Mouse (Mus musculus) kidney, embryonic 14.5 days (tissue): ENCODE measurements at regions not wholly inside any gene's neighbourhood (a gene's known extent, or its start where the extent isn't known, plus 50 kb on each side); places are given as distances from the start of the nearest gene placed in this dataset.

Experiments used
- ATAC-seq: fragments of 200-750 bp; cut with Nextera tagmentation; 2 replicates; pipeline ENCODE4 v1.8.0; 2017; ENCODE audit warnings: moderate number of reproducible peaks, mild to moderate bottlenecking, moderate TSS enrichment, moderate library complexity; ENCODE audit not compliant: low FRiP score, low TSS enrichment
- H3K27ac ChIP-seq: fragments of 300-500 bp; sonication (generic); 2 replicates; pipeline ENCODE4 v1.5.1; 2014; ENCODE audit warnings: low read depth, mild to moderate bottlenecking, low read length, moderate library complexity, mixed read lengths
- H3K27me3 ChIP-seq: fragments of 300-500 bp; sonication (generic); 2 replicates; pipeline ENCODE4 v1.6.1; 2014; ENCODE audit warnings: mild to moderate bottlenecking, low read length; ENCODE audit not compliant: control insufficient read depth, insufficient read depth
- H3K36me3 ChIP-seq: fragments of 300-500 bp; sonication (generic); 2 replicates; pipeline ENCODE4 v1.6.1; 2014; ENCODE audit warnings: low read length, mixed read lengths; ENCODE audit not compliant: control insufficient read depth, insufficient read depth
- H3K4me1 ChIP-seq: fragments of 300-500 bp; sonication (generic); 2 replicates; pipeline ENCODE4 v1.6.1; 2014; ENCODE audit warnings: low read length, mixed read lengths; ENCODE audit not compliant: control insufficient read depth, insufficient read depth
- H3K4me2 ChIP-seq: fragments of 300-500 bp; sonication (generic); replicated peaks from 2 replicates; pipeline ENCODE4 v1.6.1; 2014; ENCODE audit warnings: low read depth, mild to moderate bottlenecking, low read length
- H3K4me3 ChIP-seq: fragments of 300-500 bp; sonication (generic); 2 replicates; pipeline ENCODE4 v1.5.1; 2014; ENCODE audit warnings: mild to moderate bottlenecking, low read length
- H3K9ac ChIP-seq: fragments of 300-500 bp; sonication (generic); 2 replicates; pipeline ENCODE4 v1.6.1; 2014; ENCODE audit warnings: low read depth, mild to moderate bottlenecking, low read length, moderate library complexity
- H3K9me3 ChIP-seq: fragments of 300-500 bp; sonication (generic); 2 replicates; pipeline ENCODE4 v1.6.1; 2016; ENCODE audit warnings: low read length; ENCODE audit not compliant: control insufficient read depth
- WGBS: fragments of 180-500 bp; shearing (Covaris S2); extraction: QIAGEN DNeasy Blood & Tissue Kit; methylation state at CpG from one replicate; pipeline ENCODE4 v1.1.7; 2014; 5-methylcytosine and 5-hydroxymethylcytosine counted together

DNA sequence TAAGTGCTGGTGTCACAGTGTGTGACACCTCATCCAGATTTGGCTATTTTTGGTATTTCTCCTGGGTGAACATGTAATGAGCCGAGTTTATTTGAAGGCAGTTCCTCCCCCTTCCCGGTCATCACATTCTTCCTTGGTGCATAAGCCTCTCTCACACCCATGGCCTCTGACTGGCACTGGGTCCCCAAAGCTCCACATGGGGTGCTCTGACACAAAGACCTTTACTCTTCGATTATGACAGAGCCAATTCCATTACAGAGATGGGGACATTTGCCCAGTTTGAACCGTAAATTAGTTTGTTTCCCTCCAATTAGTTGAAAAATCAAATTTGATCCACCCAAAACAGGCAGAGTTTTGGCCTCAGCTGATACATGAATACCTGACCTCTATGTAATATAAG lies 171.2 kb upstream of the Camk1g start:
- Histone ChIP-seq H3K9ac (no peak overlapping the region), H3K9me3 (no peaks in the 10 kb centered on the region), H3K27ac (no peak overlapping the region), H3K36me3 (no peaks in the 10 kb centered on the region), H3K4me3 (no peak overlapping the region), H3K4me2 (no peak overlapping the region), H3K27me3 (no peaks in the 10 kb centered on the region), H3K4me1 (peaks cover 35% of the 10 kb centered on the region)
- ATAC-seq: no peak
- 85% methylated on average over 4 of the region's 4 CpGs for WGBS

DNA sequence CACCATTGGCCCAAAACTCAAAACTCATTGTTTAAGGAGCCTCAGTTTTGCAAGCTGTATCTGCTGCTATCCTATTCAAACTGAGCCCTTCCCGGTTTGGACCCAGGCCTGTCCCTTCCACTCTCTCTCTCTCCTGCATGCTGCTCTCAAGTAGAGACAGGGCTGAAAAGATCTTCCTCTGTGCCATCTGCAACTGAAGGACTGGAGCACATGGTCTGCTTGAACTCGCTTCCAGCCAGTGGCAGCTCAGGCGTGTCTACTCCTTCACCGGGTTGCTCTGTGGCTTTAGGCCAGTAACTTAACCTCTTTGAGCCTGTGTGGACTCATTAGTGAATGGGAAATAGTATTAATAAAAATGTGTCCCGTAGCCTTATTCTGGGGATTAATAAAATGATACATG lies 170.4 kb upstream of the Camk1g start:
- H3K9ac ChIP-seq: no peak overlapping the region
- H3K4me1 ChIP-seq: peaks cover 35% of the 10 kb centered on the region
- H3K36me3 ChIP-seq: no peaks in the 10 kb centered on the region
- no peaks in the 10 kb centered on the region for H3K9me3 ChIP-seq
- no peaks in the 10 kb centered on the region for H3K27me3 ChIP-seq
- WGBS: 72% methylated on average over 5 of the region's 5 CpGs
- no peak overlapping the region for H3K4me3 ChIP-seq
- ATAC-seq: no peak
- no peak overlapping the region for H3K4me2 ChIP-seq
- no peak overlapping the region; the same call in 1 of the 2 replicates for H3K27ac ChIP-seq

DNA sequence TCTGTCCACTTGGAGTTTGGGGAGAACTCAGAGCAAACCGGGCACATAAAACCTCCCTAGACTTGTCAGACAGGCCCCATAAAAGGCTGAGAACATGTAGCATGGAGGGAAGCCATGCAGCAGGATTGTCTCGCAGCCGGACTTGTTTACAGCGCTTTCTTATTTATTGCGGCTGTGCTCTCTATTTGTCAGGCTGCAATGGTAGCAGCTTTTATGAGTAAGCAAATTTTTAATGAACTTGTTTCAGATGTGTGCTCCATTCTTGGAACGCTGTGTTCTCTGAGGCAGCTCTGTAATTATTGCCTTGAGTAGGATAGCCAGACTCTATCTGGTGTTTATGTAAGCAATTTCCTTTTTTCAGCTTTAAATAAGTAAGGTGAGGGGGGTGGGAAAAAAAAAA lies 169.2 kb upstream of the Camk1g start:
- no peak overlapping the region for H3K9ac ChIP-seq
- peak overlapping the region; percentile 78 for H3K27ac ChIP-seq
- WGBS: 55% methylated on average over 6 of the region's 6 CpGs
- no peaks in the 10 kb centered on the region for H3K27me3 ChIP-seq
- H3K4me3 ChIP-seq: no peak overlapping the region
- H3K4me1 ChIP-seq: peaks cover 34% of the 10 kb centered on the region
- no peak overlapping the region for H3K4me2 ChIP-seq
- H3K36me3 ChIP-seq: no peaks in the 10 kb centered on the region
- ATAC-seq: peak; percentile 74
- no peaks in the 10 kb centered on the region for H3K9me3 ChIP-seq

DNA sequence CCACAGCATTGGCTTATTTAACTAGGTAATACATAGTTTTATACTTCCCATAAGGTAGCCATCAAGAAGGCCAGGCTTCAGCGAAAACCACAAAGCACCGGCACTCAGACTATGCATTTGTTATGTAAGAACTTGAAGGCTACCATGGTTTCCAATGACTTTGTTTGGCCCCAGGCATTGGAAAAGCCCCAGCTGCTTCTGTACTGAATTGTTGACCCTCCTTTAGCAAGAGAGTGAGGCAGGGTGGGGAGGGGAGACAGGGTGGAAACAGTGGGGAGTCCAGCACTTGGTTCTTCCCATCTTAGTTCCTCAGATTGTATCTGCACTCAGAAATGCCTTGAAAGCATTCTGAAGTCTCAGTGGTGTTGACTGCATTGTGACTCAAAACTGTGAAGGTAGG lies 168.3 kb upstream of the Camk1g start:
- no peaks in the 10 kb centered on the region for H3K27me3 ChIP-seq
- WGBS: 56% methylated on average over 2 of the region's 2 CpGs
- no peak overlapping the region; the same call in 1 of the 2 replicates for H3K27ac ChIP-seq
- H3K4me1 ChIP-seq: peaks cover 28% of the 10 kb centered on the region
- no peak overlapping the region for H3K4me3 ChIP-seq
- no peak for ATAC-seq
- H3K9ac ChIP-seq: no peak overlapping the region
- no peaks in the 10 kb centered on the region for H3K36me3 ChIP-seq
- no peak overlapping the region for H3K4me2 ChIP-seq
- H3K9me3 ChIP-seq: no peaks in the 10 kb centered on the region

DNA sequence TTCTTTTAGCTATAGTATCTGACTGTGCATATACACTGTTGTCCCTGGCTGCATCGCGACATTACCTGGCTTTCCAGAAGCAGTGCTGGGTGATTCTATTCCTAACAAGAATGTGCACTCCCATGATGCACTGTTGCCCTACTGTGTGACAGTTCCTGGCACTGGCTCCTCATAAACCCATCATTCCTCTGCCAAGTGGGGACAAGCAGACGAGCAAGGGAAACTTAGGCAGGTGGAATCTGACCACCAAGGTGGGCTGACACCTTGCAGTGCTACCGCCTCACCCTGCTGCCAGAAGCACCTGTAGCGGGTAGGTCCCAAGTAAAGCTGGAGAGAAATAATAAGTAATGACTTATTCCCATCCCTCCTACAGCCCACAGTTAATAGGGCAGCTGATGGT lies 167.5 kb upstream of the Camk1g start:
- Histone ChIP-seq H3K9ac (no peak overlapping the region), H3K27me3 (no peaks in the 10 kb centered on the region), H3K4me2 (no peak overlapping the region), H3K36me3 (no peaks in the 10 kb centered on the region), H3K27ac (no peak overlapping the region), H3K4me1 (peaks cover 28% of the 10 kb centered on the region), H3K9me3 (no peaks in the 10 kb centered on the region), H3K4me3 (no peak overlapping the region)
- ATAC-seq: no peak
- 83% methylated on average over 5 of the region's 5 CpGs for WGBS

DNA sequence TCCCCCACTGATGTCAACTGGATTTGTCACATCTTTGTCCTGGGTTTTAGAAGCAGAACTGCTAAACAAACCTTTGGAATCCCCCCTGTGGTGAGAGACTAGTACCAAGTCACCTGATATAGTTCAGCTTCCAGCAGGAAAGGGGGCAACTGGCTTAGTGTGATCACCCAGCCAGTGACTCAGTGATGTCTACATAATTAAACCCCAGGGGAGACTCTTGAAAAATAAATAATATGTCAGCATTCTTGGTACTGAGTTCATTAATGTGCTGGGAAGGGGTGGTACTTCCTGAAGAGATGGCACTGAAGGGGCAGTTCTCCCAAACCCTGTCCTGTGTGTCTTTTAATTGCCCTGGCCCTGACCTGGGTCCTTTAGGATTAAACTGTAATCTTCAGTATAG lies 166.5 kb upstream of the Camk1g start:
- Histone ChIP-seq H3K36me3 (no peaks in the 10 kb centered on the region), H3K4me2 (no peak overlapping the region), H3K4me3 (no peak overlapping the region), H3K9ac (no peak overlapping the region), H3K27me3 (no peaks in the 10 kb centered on the region), H3K9me3 (no peaks in the 10 kb centered on the region), H3K4me1 (peaks cover 19% of the 10 kb centered on the region; the same call in 1 of the 2 replicates), H3K27ac (no peak overlapping the region)
- ATAC-seq: no peak

DNA sequence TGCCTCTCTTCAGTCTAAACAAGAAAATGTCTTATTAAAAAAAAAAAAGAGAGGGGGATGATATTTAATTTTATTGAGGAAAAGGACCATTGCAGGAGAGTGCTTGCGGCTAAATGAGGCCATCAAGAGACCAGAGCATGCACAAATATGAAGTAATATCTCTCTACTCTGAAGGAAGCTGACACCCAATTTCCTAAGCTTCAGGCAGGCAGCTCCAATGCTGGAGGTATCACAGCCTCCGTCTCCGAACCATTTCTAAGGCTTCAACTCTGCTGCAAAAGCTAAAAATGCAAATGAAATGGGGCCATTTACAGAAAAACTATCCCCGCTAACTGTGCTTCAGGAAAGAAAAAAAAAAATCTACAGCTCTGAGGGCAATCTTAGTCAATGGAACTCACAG lies 164.4 kb upstream of the Camk1g start:
- Histone ChIP-seq H3K9ac (no peak overlapping the region), H3K27me3 (no peaks in the 10 kb centered on the region), H3K4me1 (peaks cover 15% of the 10 kb centered on the region; the same call in 1 of the 2 replicates), H3K9me3 (no peaks in the 10 kb centered on the region), H3K27ac (no peak overlapping the region), H3K4me2 (no peak overlapping the region), H3K36me3 (no peaks in the 10 kb centered on the region), H3K4me3 (no peak overlapping the region)
- no peak for ATAC-seq
- WGBS: 76% methylated on average over 4 of the region's 4 CpGs

DNA sequence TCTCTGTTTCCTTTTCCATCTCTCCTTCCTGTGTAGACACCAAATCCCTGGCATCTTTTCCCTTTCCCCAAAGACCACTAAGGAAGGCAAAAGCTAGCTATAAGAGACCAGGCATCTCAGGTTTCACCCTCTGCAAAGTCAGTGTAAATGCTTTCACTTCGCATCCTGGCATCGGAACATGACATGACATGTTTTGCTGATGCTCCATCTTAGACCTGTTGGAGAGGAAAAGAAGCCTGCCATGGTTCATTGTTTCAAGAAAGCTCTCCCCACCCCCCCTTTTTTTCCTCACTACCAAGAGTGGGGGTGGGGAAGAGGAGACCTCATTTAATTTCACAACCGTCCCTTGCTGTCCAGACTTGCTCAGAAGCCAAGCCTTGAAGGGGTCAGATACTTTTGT lies 156.4 kb upstream of the Camk1g start:
- ATAC-seq: no peak
- no peaks in the 10 kb centered on the region for H3K27me3 ChIP-seq
- H3K4me1 ChIP-seq: no peaks in the 10 kb centered on the region
- peaks cover 3% of the 10 kb centered on the region; the same call in 1 of the 2 replicates for H3K9me3 ChIP-seq
- H3K9ac ChIP-seq: no peak overlapping the region
- no peak overlapping the region for H3K27ac ChIP-seq
- no peak overlapping the region for H3K4me3 ChIP-seq
- 35% methylated on average over 3 of the region's 3 CpGs for WGBS
- H3K4me2 ChIP-seq: no peak overlapping the region
- no peaks in the 10 kb centered on the region for H3K36me3 ChIP-seq

DNA sequence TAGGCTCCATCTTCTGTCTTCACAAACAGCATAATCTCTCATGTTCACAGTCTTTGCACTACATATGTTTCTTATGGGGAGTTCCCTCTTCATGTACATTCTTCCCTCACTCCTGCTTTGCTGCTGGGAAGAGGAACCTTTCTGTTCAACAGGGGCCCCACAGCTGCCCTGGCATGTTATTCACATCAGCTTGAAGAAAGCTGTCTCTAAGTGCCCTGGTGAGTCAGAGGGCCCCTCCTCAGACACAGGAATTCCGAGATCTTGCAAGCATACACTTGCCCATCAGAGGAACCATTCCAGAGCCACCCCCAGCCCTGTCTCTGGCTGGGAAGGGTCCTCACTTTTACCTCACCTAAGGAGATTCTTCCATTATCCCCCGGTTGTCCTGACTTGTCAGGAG lies 151.9 kb upstream of the Camk1g start:
- no peak overlapping the region for H3K4me2 ChIP-seq
- no peaks in the 10 kb centered on the region for H3K27me3 ChIP-seq
- no peak overlapping the region for H3K27ac ChIP-seq
- H3K9ac ChIP-seq: no peak overlapping the region
- WGBS: 69% methylated on average over 2 of the region's 2 CpGs
- no peaks in the 10 kb centered on the region for H3K36me3 ChIP-seq
- ATAC-seq: no peak
- no peaks in the 10 kb centered on the region for H3K9me3 ChIP-seq
- H3K4me3 ChIP-seq: no peak overlapping the region
- H3K4me1 ChIP-seq: 0 out of 2 replicates have a peak, but pooled peaks cover 4% of the 10 kb centered on the region

DNA sequence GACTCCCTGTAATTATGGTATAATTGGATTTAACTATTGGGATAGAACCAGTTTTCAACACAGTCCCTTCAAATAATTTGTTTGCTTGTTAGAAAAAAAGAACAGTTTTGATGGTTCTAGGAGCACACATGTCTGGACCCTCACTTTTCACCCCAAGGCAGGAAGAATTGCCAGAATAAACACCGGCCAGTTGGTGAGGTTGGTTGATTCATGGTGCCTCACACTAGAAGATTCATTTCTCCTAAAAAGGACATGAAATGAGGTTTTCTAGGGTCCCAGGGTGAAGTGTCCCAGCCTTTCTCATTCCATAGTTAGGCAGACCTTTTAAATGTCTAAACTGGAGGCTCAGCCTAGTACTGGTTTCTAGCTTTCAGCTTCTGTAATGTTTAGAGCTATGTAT lies 148.7 kb upstream of the Camk1g start:
- ATAC-seq: no peak
- no peak overlapping the region for H3K9ac ChIP-seq
- H3K9me3 ChIP-seq: no peaks in the 10 kb centered on the region
- no peak overlapping the region for H3K4me3 ChIP-seq
- no peaks in the 10 kb centered on the region for H3K36me3 ChIP-seq
- no peaks in the 10 kb centered on the region for H3K27me3 ChIP-seq
- H3K27ac ChIP-seq: peak overlapping the region; percentile 19; the same call in 1 of the 2 replicates
- H3K4me2 ChIP-seq: no peak overlapping the region
- 55% methylated on average over 1 of the region's 1 CpGs for WGBS
- peaks cover 10% of the 10 kb centered on the region for H3K4me1 ChIP-seq
